Mouse (Mus musculus) kidney, postnatal 0 days (tissue): ENCODE results near the gene Mms19. TPM values are rescaled to one million over a fixed set of nuclear protein-coding genes. Genes with fewer than 3 reads are reported as not detected.

Experiments
- ATAC-seq: fragments of 200-750 bp; cut with Nextera tagmentation; replicated peaks from 2 replicates; pipeline ENCODE4 v1.8.0; 2017; ENCODE audit warnings: low read depth, moderate number of reproducible peaks, moderate TSS enrichment, moderate library complexity; ENCODE audit not compliant: low FRiP score
- DNase-seq: peaks from one replicate; pipeline ENCODE4 v3.0.0-alpha.2; 2016; ENCODE audit warnings: low spot score
- H3K27ac ChIP-seq: fragments of 300-500 bp; sonication (generic); 2 replicates; pipeline ENCODE4 v1.5.1; 2014; ENCODE audit warnings: mild to moderate bottlenecking
- H3K27me3 ChIP-seq: fragments of 300-500 bp; sonication (generic); 2 replicates; pipeline ENCODE4 v1.6.1; 2014; ENCODE audit warnings: low read length, mixed read lengths; ENCODE audit not compliant: insufficient read depth
- H3K36me3 ChIP-seq: fragments of 300-500 bp; sonication (generic); 2 replicates; pipeline ENCODE4 v1.6.1; 2014; ENCODE audit warnings: low read length, mixed read lengths; ENCODE audit not compliant: insufficient read depth
- H3K4me1 ChIP-seq: fragments of 300-500 bp; sonication (generic); replicated peaks from 2 replicates; pipeline ENCODE4 v1.6.1; 2014; ENCODE audit warnings: antibody characterized with exemption, low read length, mixed read lengths; ENCODE audit not compliant: insufficient read depth
- H3K4me2 ChIP-seq: fragments of 300-500 bp; sonication (generic); 2 replicates; pipeline ENCODE4 v1.6.1; 2014; ENCODE audit warnings: mild to moderate bottlenecking, low read length, moderate library complexity, mixed read lengths
- H3K4me3 ChIP-seq: fragments of 300-500 bp; sonication (generic); replicated peaks from 2 replicates; pipeline ENCODE4 v1.5.1; 2014; ENCODE audit warnings: low read depth, low read length
- H3K9ac ChIP-seq: fragments of 300-500 bp; sonication (generic); 2 replicates; pipeline ENCODE4 v1.6.1; 2014; ENCODE audit warnings: low read depth, low read length
- H3K9me3 ChIP-seq: fragments of 300-500 bp; sonication (generic); replicated peaks from 2 replicates; pipeline ENCODE4 v1.6.1; 2016; ENCODE audit warnings: low read length, inconsistent platforms, mixed read lengths
- CTCF ChIP-seq: IDR thresholded peaks from 2 replicates; pipeline ENCODE4 v1.5.1; 2016; ENCODE audit warnings: antibody characterized with exemption, low read depth, mild to moderate bottlenecking, moderate library complexity
- WGBS: fragments of 180-500 bp; shearing (Covaris S2); extraction: QIAGEN DNeasy Blood & Tissue Kit; methylation state at CpG from one replicate; pipeline ENCODE4 v1.1.7; 2014; 5-methylcytosine and 5-hydroxymethylcytosine counted together
- polyA plus RNA-seq: library from polyadenylated mRNA; unstranded; fragments of >200 nt; fragmentation: Nextera tagmentation; extraction: Ambion mirVana; gene quantifications from 2 replicates; pipeline ENCODE4 v1.2.1, GENCODE M21; 2015

Gene Mms19
- polyA plus RNA-seq, 1 experiment from 2014 or later = 23.3 TPM

GRCm38 (mm10) chr19:41908736-41909135, 72.2 kb downstream of the Mms19 start:
- no peak for TF ChIP-seq CTCF
- ATAC-seq = no peak
- DNase-seq = no peak
- Histone ChIP-seq H3K9me3 (no peaks in the 10 kb centered on the region), H3K27ac (no peak overlapping the region), H3K4me1 (peaks cover 10% of the 10 kb centered on the region), H3K27me3 (no peaks in the 10 kb centered on the region), H3K4me3 (no peak overlapping the region), H3K4me2 (no peak overlapping the region), H3K36me3 (no peaks in the 10 kb centered on the region), H3K9ac (no peak overlapping the region)
- 75% methylated on average over 3 of the region's 3 CpGs for WGBS

- ATAC-seq (no peak), DNase-seq (peak; percentile 43)
- Histone ChIP-seq H3K27me3 (no peaks in the 10 kb centered on the region), H3K4me3 (no peak overlapping the region), H3K9ac (0 out of 2 replicates have a peak overlapping the region, but pooled peaks have one; percentile 19), H3K36me3 (no peaks in the 10 kb centered on the region), H3K4me2 (no peak overlapping the region), H3K9me3 (no peaks in the 10 kb centered on the region), H3K27ac (peak overlapping the region; percentile 25; the same call in 1 of the 2 replicates), H3K4me1 (no peaks in the 10 kb centered on the region)
- no peak; the same call in 1 of the 2 replicates for TF ChIP-seq CTCF
- WGBS = 46% methylated on average over 8 of the region's 8 CpGs
These were observed 73.7 kb downstream of the Mms19 start for GRCm38 (mm10) chr19:41907079-41907760.

- Histone ChIP-seq H3K4me3 (no peak overlapping the region), H3K36me3 (no peaks in the 10 kb centered on the region), H3K4me2 (no peak overlapping the region), H3K9ac (0 out of 2 replicates have a peak overlapping the region, but pooled peaks have one; percentile 19), H3K27ac (peak overlapping the region; percentile 25; the same call in 1 of the 2 replicates), H3K27me3 (no peaks in the 10 kb centered on the region), H3K9me3 (no peaks in the 10 kb centered on the region), H3K4me1 (no peaks in the 10 kb centered on the region)
- WGBS = 61% methylated on average over 6 of the region's 6 CpGs
- TF ChIP-seq CTCF = no peak
- no peak for DNase-seq
- no peak for ATAC-seq
These were observed 74.5 kb downstream of the Mms19 start for GRCm38 (mm10) chr19:41906311-41907078.

GRCm38 (mm10) chr19:41905246-41905645, 75.7 kb downstream of the Mms19 start:
- H3K9me3 ChIP-seq = no peaks in the 10 kb centered on the region
- H3K36me3 ChIP-seq = no peaks in the 10 kb centered on the region
- H3K4me1 ChIP-seq = no peaks in the 10 kb centered on the region
- no peak for ATAC-seq
- no peak overlapping the region for H3K27ac ChIP-seq
- WGBS = 89% methylated on average over 2 of the region's 2 CpGs
- no peak overlapping the region for H3K9ac ChIP-seq
- no peak for DNase-seq
- no peak overlapping the region for H3K4me2 ChIP-seq
- H3K27me3 ChIP-seq = no peaks in the 10 kb centered on the region
- no peak for TF ChIP-seq CTCF
- H3K4me3 ChIP-seq = no peak overlapping the region

- TF ChIP-seq CTCF = no peak
- H3K27me3 ChIP-seq = no peaks in the 10 kb centered on the region
- H3K4me3 ChIP-seq = no peak overlapping the region
- H3K36me3 ChIP-seq = no peaks in the 10 kb centered on the region
- no peaks in the 10 kb centered on the region for H3K9me3 ChIP-seq
- no peaks in the 10 kb centered on the region for H3K4me1 ChIP-seq
- WGBS = 84% methylated on average over 10 of the region's 10 CpGs
- H3K27ac ChIP-seq = no peak overlapping the region
- DNase-seq = no peak
- H3K4me2 ChIP-seq = no peak overlapping the region
- no peak for ATAC-seq
- no peak overlapping the region for H3K9ac ChIP-seq
These were observed 77.9 kb downstream of the Mms19 start for GRCm38 (mm10) chr19:41902848-41903593.

- Histone ChIP-seq H3K27me3 (no peaks in the 10 kb centered on the region), H3K36me3 (no peaks in the 10 kb centered on the region), H3K27ac (no peak overlapping the region), H3K4me3 (no peak overlapping the region), H3K4me2 (no peak overlapping the region), H3K4me1 (no peaks in the 10 kb centered on the region), H3K9me3 (no peaks in the 10 kb centered on the region), H3K9ac (no peak overlapping the region)
- no peak for TF ChIP-seq CTCF
- 42% methylated on average over 2 of the region's 2 CpGs for WGBS
- ATAC-seq (no peak), DNase-seq (no peak)
These were observed 79.3 kb downstream of the Mms19 start for GRCm38 (mm10) chr19:41901696-41902095.
